Mouse (Mus musculus): ENCODE data around the gene Chst15. TPM values are rescaled to one million over a fixed set of nuclear protein-coding genes. Genes with fewer than 3 reads are reported as not detected.

Gene Chst15
- polyA plus RNA-seq, 1 experiment from 2014 or later: 13.1 TPM

GRCm38 (mm10) chr7:132258216-132258615, 58.8 kb downstream of the Chst15 start:
- Histone ChIP-seq H3K4me2 (ENCODE audit: low read depth, low read length, severe bottlenecking) (no peak overlapping the region), H3K27ac (ENCODE audit: low read depth, low read length) (no peak overlapping the region), H3K9ac (ENCODE audit: low read length) (no peak overlapping the region), H3K36me3 (ENCODE audit: control insufficient read depth, insufficient read depth, low read length) (no peaks in the 10 kb centered on the region), H3K9me3 (ENCODE audit: control insufficient read depth, low read length) (no peaks in the 10 kb centered on the region), H3K4me1 (replicated peaks; ENCODE audit: control insufficient read depth, insufficient read depth, low read length) (peaks cover 4% of the 10 kb centered on the region; the same call in 1 of the 2 replicates), H3K4me3 (ENCODE audit: low read depth, low read length) (no peak overlapping the region), H3K27me3 (ENCODE audit: control insufficient read depth, insufficient read depth, low read length) (no peaks in the 10 kb centered on the region)
- no peak for DNase-seq (ENCODE audit: low spot score)
- WGBS: 50% methylated on average over 5 of the region's 5 CpGs
- ATAC-seq (replicated peaks; ENCODE audit: low FRiP score): no peak

GRCm38 (mm10) chr7:132253513-132253912, 63.5 kb downstream of the Chst15 start:
- H3K4me3 ChIP-seq (ENCODE audit: low read depth, low read length): no peak overlapping the region
- no peaks in the 10 kb centered on the region for H3K27me3 ChIP-seq (ENCODE audit: control insufficient read depth, insufficient read depth, low read length)
- ATAC-seq (replicated peaks; ENCODE audit: low FRiP score) (no peak), DNase-seq (ENCODE audit: low spot score) (no peak)
- no peaks in the 10 kb centered on the region for H3K36me3 ChIP-seq (ENCODE audit: control insufficient read depth, insufficient read depth, low read length)
- no peak overlapping the region for H3K27ac ChIP-seq (ENCODE audit: low read depth, low read length)
- no peak overlapping the region for H3K9ac ChIP-seq (ENCODE audit: low read length)
- H3K9me3 ChIP-seq (ENCODE audit: control insufficient read depth, low read length): no peaks in the 10 kb centered on the region
- H3K4me2 ChIP-seq (ENCODE audit: low read depth, low read length, severe bottlenecking): no peak overlapping the region
- peaks cover 3% of the 10 kb centered on the region; the same call in 1 of the 2 replicates for H3K4me1 ChIP-seq (replicated peaks; ENCODE audit: control insufficient read depth, insufficient read depth, low read length)
- WGBS: 90% methylated on average over 5 of the region's 5 CpGs

- 91% methylated on average over 4 of the region's 4 CpGs for WGBS
- DNase-seq (ENCODE audit: low spot score): no peak
- H3K9ac ChIP-seq (ENCODE audit: low read length): no peak overlapping the region
Measured at GRCm38 (mm10) chr7:132253078-132253477, 64.0 kb downstream of the Chst15 start.

GRCm38 (mm10) chr7:132249563-132250119, 67.4 kb downstream of the Chst15 start:
- H3K4me2 ChIP-seq (ENCODE audit: low read depth, low read length, severe bottlenecking): no peak overlapping the region
- no peaks in the 10 kb centered on the region for H3K36me3 ChIP-seq (ENCODE audit: control insufficient read depth, insufficient read depth, low read length)
- no peak overlapping the region for H3K27ac ChIP-seq (ENCODE audit: low read depth, low read length)
- WGBS: 79% methylated on average over 10 of the region's 10 CpGs
- peaks cover 26% of the 10 kb centered on the region for H3K4me1 ChIP-seq (replicated peaks; ENCODE audit: control insufficient read depth, insufficient read depth, low read length)
- H3K9me3 ChIP-seq (ENCODE audit: control insufficient read depth, low read length): no peaks in the 10 kb centered on the region
- no peak overlapping the region for H3K4me3 ChIP-seq (ENCODE audit: low read depth, low read length)
- no peaks in the 10 kb centered on the region for H3K27me3 ChIP-seq (ENCODE audit: control insufficient read depth, insufficient read depth, low read length)
- H3K9ac ChIP-seq (ENCODE audit: low read length): no peak overlapping the region
- DNase-seq (ENCODE audit: low spot score) (no peak), ATAC-seq (replicated peaks; ENCODE audit: low FRiP score) (no peak)

More at GRCm38 (mm10) chr7:132253078-132253477, 64.0 kb downstream of the Chst15 start:
- Histone ChIP-seq H3K27ac (ENCODE audit: low read depth, low read length) (no peak overlapping the region), H3K4me3 (ENCODE audit: low read depth, low read length) (no peak overlapping the region), H3K36me3 (ENCODE audit: control insufficient read depth, insufficient read depth, low read length) (no peaks in the 10 kb centered on the region), H3K4me1 (replicated peaks; ENCODE audit: control insufficient read depth, insufficient read depth, low read length) (peaks cover 7% of the 10 kb centered on the region), H3K27me3 (ENCODE audit: control insufficient read depth, insufficient read depth, low read length) (no peaks in the 10 kb centered on the region), H3K4me2 (ENCODE audit: low read depth, low read length, severe bottlenecking) (no peak overlapping the region), H3K9me3 (ENCODE audit: control insufficient read depth, low read length) (no peaks in the 10 kb centered on the region)
- no peak for ATAC-seq (replicated peaks; ENCODE audit: low FRiP score)

DNA sequence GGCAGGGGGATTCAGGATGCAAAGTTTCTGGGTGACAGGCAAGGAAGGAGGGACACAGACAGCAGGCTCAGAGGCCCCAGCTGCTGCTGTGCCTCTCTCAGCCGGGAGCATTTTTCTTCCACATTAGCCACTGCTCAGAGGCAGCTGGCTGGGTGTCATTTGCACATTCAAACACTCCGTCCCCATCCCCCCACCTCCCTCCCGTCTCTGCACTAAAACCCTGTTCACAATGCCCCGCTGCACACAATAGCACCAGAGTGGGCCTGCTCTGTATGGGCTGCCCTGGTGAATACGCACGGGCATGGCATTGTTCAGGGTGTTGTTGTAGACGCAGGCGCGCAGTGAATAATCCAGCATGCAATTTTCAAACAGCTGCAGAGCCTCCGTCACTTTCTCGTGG, 69.5 kb downstream of the Chst15 start:
- Histone ChIP-seq H3K4me1 (replicated peaks; ENCODE audit: control insufficient read depth, insufficient read depth, low read length) (peaks cover 26% of the 10 kb centered on the region), H3K27ac (ENCODE audit: low read depth, low read length) (peak overlapping the region; percentile 92), H3K9ac (ENCODE audit: low read length) (peak overlapping the region; percentile 31; the same call in 1 of the 2 replicates), H3K36me3 (ENCODE audit: control insufficient read depth, insufficient read depth, low read length) (no peaks in the 10 kb centered on the region), H3K9me3 (ENCODE audit: control insufficient read depth, low read length) (no peaks in the 10 kb centered on the region), H3K4me2 (ENCODE audit: low read depth, low read length, severe bottlenecking) (peak overlapping the region; percentile 27; the same call in 1 of the 2 replicates), H3K4me3 (ENCODE audit: low read depth, low read length) (no peak overlapping the region), H3K27me3 (ENCODE audit: control insufficient read depth, insufficient read depth, low read length) (no peaks in the 10 kb centered on the region)
- 4% methylated on average over 11 of the region's 11 CpGs for WGBS
- DNase-seq (ENCODE audit: low spot score) (peak; percentile 90), ATAC-seq (replicated peaks; ENCODE audit: low FRiP score) (peak; percentile 98)

GRCm38 (mm10) chr7:132247091-132247490, 69.9 kb downstream of the Chst15 start:
- peaks cover 26% of the 10 kb centered on the region for H3K4me1 ChIP-seq (replicated peaks; ENCODE audit: control insufficient read depth, insufficient read depth, low read length)
- H3K4me3 ChIP-seq (ENCODE audit: low read depth, low read length): no peak overlapping the region
- no peak for DNase-seq (ENCODE audit: low spot score)
- H3K4me2 ChIP-seq (ENCODE audit: low read depth, low read length, severe bottlenecking): peak overlapping the region; percentile 27; the same call in 1 of the 2 replicates
- no peak for ATAC-seq (replicated peaks; ENCODE audit: low FRiP score)
- no peaks in the 10 kb centered on the region for H3K9me3 ChIP-seq (ENCODE audit: control insufficient read depth, low read length)
- peak overlapping the region; percentile 92 for H3K27ac ChIP-seq (ENCODE audit: low read depth, low read length)
- peak overlapping the region; percentile 31; the same call in 1 of the 2 replicates for H3K9ac ChIP-seq (ENCODE audit: low read length)
- 47% methylated on average over 5 of the region's 5 CpGs for whole genome bisulfite sequencing
- H3K27me3 ChIP-seq (ENCODE audit: control insufficient read depth, insufficient read depth, low read length): no peaks in the 10 kb centered on the region
- H3K36me3 ChIP-seq (ENCODE audit: control insufficient read depth, insufficient read depth, low read length): no peaks in the 10 kb centered on the region

DNA sequence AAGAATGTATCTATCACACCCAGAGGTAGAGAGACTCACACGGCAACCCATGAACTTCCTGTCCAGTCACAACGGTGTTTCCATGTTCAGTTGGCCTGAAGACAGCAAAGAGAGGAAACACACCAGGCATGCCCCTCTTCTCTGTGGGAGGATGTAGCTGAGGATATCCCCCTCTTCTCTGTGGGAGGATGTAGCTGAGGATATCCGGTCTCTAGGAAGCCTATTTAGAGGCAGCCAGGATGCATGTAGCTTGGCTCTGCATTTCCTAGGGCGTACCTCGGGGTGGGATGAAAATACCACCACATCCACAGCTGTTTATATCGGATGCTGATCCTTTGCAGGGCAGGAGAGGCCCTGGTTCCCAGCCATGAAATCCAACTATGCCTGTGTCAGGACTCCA, 71.3 kb downstream of the Chst15 start:
- ATAC-seq (replicated peaks; ENCODE audit: low FRiP score): no peak
- H3K27ac ChIP-seq (ENCODE audit: low read depth, low read length): no peak overlapping the region

GRCm38 (mm10) chr7:132244637-132245036, 72.4 kb downstream of the Chst15 start:
- ATAC-seq (replicated peaks; ENCODE audit: low FRiP score): no peak
- H3K4me3 ChIP-seq (ENCODE audit: low read depth, low read length): no peak overlapping the region
- no peak for DNase-seq (ENCODE audit: low spot score)
- no peaks in the 10 kb centered on the region for H3K27me3 ChIP-seq (ENCODE audit: control insufficient read depth, insufficient read depth, low read length)
- peaks cover 26% of the 10 kb centered on the region for H3K4me1 ChIP-seq (replicated peaks; ENCODE audit: control insufficient read depth, insufficient read depth, low read length)
- WGBS: 95% methylated on average over 14 of the region's 14 CpGs
- H3K4me2 ChIP-seq (ENCODE audit: low read depth, low read length, severe bottlenecking): no peak overlapping the region
- H3K9ac ChIP-seq (ENCODE audit: low read length): no peak overlapping the region
- H3K36me3 ChIP-seq (ENCODE audit: control insufficient read depth, insufficient read depth, low read length): no peaks in the 10 kb centered on the region
- H3K9me3 ChIP-seq (ENCODE audit: control insufficient read depth, low read length): no peaks in the 10 kb centered on the region
- no peak overlapping the region for H3K27ac ChIP-seq (ENCODE audit: low read depth, low read length)

More for the DNA sequence above, 71.3 kb downstream of the Chst15 start:
- H3K36me3 ChIP-seq (ENCODE audit: control insufficient read depth, insufficient read depth, low read length): no peaks in the 10 kb centered on the region
- no peaks in the 10 kb centered on the region for H3K27me3 ChIP-seq (ENCODE audit: control insufficient read depth, insufficient read depth, low read length)
- DNase-seq (ENCODE audit: low spot score): no peak
- no peaks in the 10 kb centered on the region for H3K9me3 ChIP-seq (ENCODE audit: control insufficient read depth, low read length)
- H3K4me1 ChIP-seq (replicated peaks; ENCODE audit: control insufficient read depth, insufficient read depth, low read length): peaks cover 26% of the 10 kb centered on the region
- no peak overlapping the region; the same call in 1 of the 2 replicates for H3K9ac ChIP-seq (ENCODE audit: low read length)
- H3K4me3 ChIP-seq (ENCODE audit: low read depth, low read length): no peak overlapping the region
- 88% methylated on average over 6 of the region's 6 CpGs for WGBS
- H3K4me2 ChIP-seq (ENCODE audit: low read depth, low read length, severe bottlenecking): no peak overlapping the region

DNA sequence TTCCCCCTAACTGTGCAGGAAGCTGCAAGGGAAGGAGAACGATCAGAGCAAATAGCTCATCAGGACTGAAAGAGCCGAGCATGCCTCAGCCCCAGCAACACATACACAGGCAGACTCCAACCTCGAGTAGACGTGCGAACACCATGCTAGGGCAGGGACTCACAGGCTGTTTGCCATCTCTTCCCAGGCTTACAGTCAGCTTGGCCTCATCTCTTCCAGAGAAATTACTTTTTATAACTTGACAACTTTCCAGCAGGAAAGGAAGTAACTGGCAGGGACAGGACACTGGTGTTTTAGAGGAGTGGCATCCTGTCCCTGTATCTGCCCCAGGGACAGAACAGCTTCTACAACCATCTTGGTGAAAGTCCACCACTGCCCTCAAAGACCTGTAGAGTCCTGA, 73.8 kb downstream of the Chst15 start:
- Histone ChIP-seq H3K4me1 (replicated peaks; ENCODE audit: control insufficient read depth, insufficient read depth, low read length) (peaks cover 20% of the 10 kb centered on the region), H3K4me3 (ENCODE audit: low read depth, low read length) (no peak overlapping the region), H3K27me3 (ENCODE audit: control insufficient read depth, insufficient read depth, low read length) (no peaks in the 10 kb centered on the region), H3K4me2 (ENCODE audit: low read depth, low read length, severe bottlenecking) (no peak overlapping the region), H3K36me3 (ENCODE audit: control insufficient read depth, insufficient read depth, low read length) (no peaks in the 10 kb centered on the region), H3K9me3 (ENCODE audit: control insufficient read depth, low read length) (no peaks in the 10 kb centered on the region), H3K27ac (ENCODE audit: low read depth, low read length) (no peak overlapping the region), H3K9ac (ENCODE audit: low read length) (no peak overlapping the region)
- ATAC-seq (replicated peaks; ENCODE audit: low FRiP score) (no peak), DNase-seq (ENCODE audit: low spot score) (no peak)
- 92% methylated on average over 5 of the region's 5 CpGs for WGBS
